Mouse (Mus musculus) gastrocnemius, postnatal 36 days (tissue): Measurements from ENCODE around the gene 1700019N19Rik. TPM values are rescaled to one million over a fixed set of nuclear protein-coding genes. Genes with fewer than 3 reads are reported as not detected.

Experiments used
- DNase-seq, 2 experiments: peaks; one replicate each; pipeline ENCODE4 v3.0.0; 2022
- intact Hi-C: fragments of 180-260 bp; cut with DNase I; formaldehyde crosslinking; loops from one replicate; pipeline ENCODE4 v1.15.1; 2025
- long read RNA-seq, 2 experiments: library from polyadenylated mRNA; stranded (forward); transcript quantifications; one replicate each; pipeline ENCODE4 v2.0.0; 2021
- total RNA-seq, 2 experiments: library from RNA; stranded (reverse); gene quantifications; 2 replicates each; pipeline ENCODE4 v1.2.3; 2021

The 1700019N19Rik gene
- total RNA-seq = not detected
- long read RNA-seq, experiment 1 = 0 reads
- long read RNA-seq, experiment 2 = 0 reads

- intact Hi-C loops = no loop called here
- no peak for DNase-seq
These were observed at the start of gene 1700019N19Rik for GRCm38 (mm10) chr19:58794284-58794683. Gene 1700019N19Rik (minus strand): TSS chr19:58794461.

GRCm38 (mm10) chr19:58843606-58844005 is 49.3 kb upstream of the 1700019N19Rik start:
- no peak for DNase-seq
- intact Hi-C loops = no loop called here

DNA sequence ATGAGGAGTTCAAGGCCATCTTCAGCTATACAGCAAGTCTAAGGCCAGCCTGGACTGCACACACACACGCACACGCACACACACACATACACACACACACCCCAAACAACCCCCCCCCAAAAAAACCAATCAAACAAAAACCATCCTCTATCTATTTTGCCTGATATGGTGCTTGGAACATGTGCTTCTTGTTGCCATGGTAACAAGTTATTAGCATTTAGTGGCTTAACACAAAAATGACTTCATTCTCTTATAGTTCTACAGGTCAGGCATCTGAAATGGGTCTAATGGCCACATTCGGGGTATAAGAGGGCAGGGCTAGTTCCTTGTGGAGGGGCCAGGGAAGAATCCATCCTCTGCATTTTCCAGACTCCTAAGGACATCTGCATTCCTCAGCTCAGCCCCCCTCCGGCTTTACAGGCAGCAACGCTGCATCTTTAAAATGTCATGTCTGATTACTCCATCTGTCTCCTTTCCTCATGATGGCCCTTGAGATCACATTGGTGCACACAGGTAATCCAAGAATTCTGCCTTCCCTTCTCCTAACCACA is 46.5 kb upstream of the 1700019N19Rik start:
- intact Hi-C loops = no loop called here
- no peak for DNase-seq

- intact Hi-C loops = no loop called here
These were observed 45.5 kb upstream of the 1700019N19Rik start for GRCm38 (mm10) chr19:58839806-58840205.

GRCm38 (mm10) chr19:58839345-58839744 is 45.1 kb upstream of the 1700019N19Rik start:
- intact Hi-C loops = no loop called here
- DNase-seq = no peak

More at GRCm38 (mm10) chr19:58839806-58840205, 45.5 kb upstream of the 1700019N19Rik start:
- DNase-seq = no peak

- no peak for DNase-seq
- intact Hi-C loops = no loop called here
These were observed 44.4 kb upstream of the 1700019N19Rik start for GRCm38 (mm10) chr19:58838706-58839105.

GRCm38 (mm10) chr19:58833639-58834180 is 39.4 kb upstream of the 1700019N19Rik start:
- intact Hi-C loops = no loop called here
- no peak for DNase-seq

GRCm38 (mm10) chr19:58832988-58833387 is 38.7 kb upstream of the 1700019N19Rik start:
- DNase-seq = no peak
- intact Hi-C loops = no loop called here

DNA sequence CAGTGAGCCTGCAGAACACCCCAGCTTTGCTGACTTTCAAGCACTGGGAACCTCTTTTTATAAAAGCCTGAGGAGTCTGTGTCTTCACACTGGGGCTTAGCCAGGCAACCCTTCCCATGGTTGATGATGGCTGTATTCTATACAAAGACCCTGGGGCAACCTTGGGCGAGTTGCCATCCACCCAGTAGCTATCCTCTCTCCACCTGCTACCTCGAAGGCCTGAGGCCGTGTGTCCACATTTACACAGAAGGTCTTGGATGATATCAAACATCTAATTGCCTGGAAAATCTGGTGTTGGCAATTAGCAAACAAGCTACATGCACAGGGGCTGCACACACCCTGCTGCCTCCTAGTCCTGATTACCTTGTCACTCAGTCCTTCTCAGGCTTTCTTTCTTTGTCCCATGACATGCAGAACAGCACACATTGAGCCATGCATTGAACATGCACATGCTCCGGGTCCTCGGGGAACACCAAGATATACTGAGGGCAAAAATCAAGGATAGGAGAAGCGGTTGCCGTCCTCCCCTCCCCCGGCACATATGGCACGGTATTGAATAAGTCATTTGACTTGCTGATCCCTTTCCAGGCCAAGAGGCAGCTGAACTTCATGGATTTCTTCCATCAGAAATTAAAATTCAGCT is 37.1 kb upstream of the 1700019N19Rik start:
- intact Hi-C loops = no loop called here
- no peak for DNase-seq

DNA sequence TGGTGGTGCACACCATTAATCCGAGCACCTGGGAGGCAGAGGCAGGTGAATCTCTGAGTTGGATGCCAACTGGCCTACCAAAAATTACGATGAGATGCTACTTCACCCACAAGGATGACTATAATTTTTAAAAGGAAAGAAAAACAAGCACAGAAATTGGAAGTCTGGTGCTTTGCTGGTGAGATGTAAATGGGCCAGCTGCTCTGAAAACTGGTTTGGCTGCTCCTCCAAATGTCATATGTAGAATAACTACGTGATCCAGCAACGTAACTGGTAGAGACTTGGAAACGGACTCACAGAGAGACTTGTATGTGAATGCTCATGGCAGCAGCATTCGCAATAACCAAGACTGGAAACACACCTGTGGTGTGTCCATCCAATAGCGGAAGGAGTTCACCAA is 35.9 kb upstream of the 1700019N19Rik start:
- intact Hi-C loops = no loop called here
- no peak for DNase-seq

- intact Hi-C loops = no loop called here
- peak in 1 of 2 experiments; percentile 36 for DNase-seq
These were observed 35.3 kb upstream of the 1700019N19Rik start for GRCm38 (mm10) chr19:58829575-58829974.

DNA sequence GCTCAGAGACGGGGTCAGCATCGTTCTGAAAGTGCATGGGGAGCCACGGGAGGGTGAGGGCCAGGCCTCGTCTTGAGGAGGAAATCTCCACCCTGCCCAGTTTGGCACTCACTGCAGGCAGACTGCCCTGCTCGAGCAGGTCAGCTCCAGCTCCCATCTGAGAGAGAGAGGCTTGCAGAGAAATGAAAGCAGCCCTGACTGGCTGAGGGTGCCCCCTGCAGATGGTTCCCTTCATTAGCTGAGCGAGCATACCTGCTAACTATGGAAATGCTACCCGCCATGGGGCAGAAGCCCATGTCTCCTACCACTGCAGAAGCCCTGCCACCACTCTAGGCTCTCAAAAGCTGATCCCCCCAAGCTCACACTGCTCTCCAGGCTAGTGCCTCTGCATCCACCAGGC is 33.4 kb upstream of the 1700019N19Rik start:
- DNase-seq = no peak
- intact Hi-C loops = no loop called here

DNA sequence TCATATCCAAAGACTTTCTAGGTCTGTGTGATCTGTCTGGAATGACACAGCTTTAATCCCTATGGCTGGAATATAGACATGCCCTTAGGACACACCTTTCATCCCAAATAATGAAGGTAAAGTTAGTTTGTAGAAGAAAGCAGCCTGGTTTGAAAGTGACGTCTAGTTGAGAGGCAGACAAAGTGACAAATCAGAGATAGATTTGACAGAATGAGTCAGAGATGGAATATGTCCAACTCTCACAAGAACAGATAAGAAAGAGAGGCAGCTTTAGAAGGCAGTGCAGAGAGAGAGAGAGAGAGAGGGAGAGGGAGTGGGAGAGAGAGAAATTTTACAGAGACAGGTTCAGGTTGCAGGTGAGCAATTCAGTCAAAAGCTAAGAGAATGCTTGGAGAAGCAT is 30.1 kb upstream of the 1700019N19Rik start:
- DNase-seq = no peak
- intact Hi-C loops = no loop called here

GRCm38 (mm10) chr19:58823301-58823700 is 29.0 kb upstream of the 1700019N19Rik start:
- no peak for DNase-seq
- intact Hi-C loops = no loop called here

DNA sequence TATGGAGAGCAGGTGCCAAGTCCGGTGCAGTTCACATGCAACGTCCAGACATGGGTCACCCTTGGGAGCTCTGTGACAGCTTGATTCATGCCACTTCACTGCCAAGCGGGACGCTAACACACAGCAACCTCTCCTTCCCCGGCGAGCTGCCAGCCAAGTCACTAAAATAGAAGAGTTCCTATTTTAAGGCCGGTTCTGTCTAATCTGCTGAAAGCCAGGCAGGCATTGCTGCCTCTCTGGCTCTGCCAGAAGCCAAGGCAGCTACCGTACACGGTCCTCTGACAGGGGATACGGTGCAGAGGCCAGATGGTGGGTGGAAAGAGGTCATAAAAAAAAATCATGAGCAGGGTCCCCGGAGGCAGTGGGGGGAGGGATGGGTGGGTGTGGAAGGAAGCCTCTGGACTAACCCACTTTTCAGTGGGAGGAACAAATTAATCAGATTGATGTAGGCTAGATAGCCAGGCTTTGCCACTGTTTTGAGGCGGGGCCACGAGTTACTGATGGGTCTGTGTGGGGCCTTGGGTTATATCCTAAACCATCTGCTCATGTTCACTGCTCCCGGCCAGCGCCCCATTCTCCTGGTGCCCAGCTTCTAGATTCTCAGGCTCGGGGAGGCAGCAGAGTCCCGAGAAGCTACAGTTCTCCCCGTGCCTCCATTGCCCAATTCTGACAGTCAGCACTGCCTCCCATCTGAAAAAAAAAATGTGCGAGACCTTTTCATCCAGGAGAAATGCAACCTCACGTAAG is 28.4 kb upstream of the 1700019N19Rik start:
- peak; percentile 73 to 74 for DNase-seq
- intact Hi-C loops = no loop called here

DNA sequence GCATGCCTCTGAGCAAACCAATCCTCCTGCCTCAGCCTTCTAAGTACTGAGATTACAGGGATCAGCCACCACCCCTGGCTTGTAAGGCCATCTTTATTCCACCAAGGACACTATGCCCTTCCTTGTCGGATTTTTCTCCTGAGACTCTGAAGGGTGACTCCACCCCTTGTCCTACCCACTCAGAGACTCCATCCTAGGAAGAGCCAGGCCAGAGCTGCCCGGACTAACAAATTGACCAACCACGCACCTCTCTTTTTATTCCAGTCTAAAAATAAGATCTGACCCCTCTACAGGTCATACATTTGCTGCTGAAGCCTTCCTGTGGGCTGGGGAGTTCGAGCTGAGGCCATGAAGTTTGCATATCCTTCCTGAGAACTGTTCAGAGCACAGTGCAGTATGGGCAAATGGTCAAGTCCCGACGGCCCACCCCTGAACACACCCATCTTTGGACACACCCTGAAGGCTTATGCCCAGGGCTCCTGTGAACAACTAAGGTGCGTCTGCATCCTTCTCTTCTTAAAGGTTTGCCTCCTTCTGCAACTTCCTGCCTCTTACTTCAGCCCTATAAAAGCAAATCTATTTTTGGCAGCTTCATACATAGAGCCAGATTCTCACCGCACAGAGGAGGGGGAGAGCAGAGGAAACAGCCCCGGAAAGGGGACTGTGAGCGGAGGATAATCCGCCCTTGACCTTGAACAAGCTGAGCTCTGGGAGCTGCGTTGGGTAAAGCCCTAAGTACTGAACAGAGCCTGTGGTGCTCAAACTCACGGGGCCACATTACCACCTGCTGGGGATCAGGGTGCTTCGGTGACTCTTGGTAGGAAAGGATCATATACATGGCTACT is 24.5 kb upstream of the 1700019N19Rik start:
- intact Hi-C loops = loop anchor here (5.0 kb wide), 1 partner anchor 44 kb away; no protein-coding TSS in a partner anchor

GRCm38 (mm10) chr19:58817398-58817797 is 23.1 kb upstream of the 1700019N19Rik start:
- no peak for DNase-seq
- intact Hi-C loops = loop anchor here (5.0 kb wide), 1 partner anchor 45 kb away; no protein-coding TSS in a partner anchor

More for the DNA sequence above, 24.5 kb upstream of the 1700019N19Rik start:
- no peak for DNase-seq

DNA sequence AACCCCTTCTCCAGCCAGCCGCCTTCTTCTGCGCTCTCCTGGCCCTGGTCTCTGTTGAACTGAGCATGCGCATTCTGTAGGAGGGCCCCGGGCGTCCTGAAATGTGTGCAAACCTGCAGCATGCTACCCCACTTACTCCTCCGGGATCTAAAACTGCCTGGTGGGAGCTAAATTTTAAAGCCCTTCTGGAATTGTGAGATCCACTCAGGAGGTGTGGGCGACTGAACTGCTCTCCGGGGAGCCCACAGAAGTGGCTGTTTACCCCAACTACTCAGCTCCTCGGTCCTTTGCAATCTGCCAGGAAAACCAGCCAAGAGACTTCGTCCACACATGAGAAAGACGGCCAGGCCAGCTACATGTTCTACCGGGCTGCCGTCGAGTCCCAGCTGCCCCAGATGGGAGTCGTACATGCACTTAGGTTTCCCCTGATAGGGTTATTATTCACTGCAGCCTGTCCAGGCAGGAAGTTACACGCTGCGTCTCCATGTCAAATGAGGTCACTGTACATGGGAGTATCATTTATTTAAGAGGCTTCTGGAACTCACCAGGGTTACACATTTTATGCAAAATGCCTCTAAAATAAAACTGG is 22.3 kb upstream of the 1700019N19Rik start:
- peak; percentile 45 to 57 for DNase-seq
- intact Hi-C loops = loop anchor here (5.0 kb wide), 1 partner anchor 46 kb away; no protein-coding TSS in a partner anchor

DNA sequence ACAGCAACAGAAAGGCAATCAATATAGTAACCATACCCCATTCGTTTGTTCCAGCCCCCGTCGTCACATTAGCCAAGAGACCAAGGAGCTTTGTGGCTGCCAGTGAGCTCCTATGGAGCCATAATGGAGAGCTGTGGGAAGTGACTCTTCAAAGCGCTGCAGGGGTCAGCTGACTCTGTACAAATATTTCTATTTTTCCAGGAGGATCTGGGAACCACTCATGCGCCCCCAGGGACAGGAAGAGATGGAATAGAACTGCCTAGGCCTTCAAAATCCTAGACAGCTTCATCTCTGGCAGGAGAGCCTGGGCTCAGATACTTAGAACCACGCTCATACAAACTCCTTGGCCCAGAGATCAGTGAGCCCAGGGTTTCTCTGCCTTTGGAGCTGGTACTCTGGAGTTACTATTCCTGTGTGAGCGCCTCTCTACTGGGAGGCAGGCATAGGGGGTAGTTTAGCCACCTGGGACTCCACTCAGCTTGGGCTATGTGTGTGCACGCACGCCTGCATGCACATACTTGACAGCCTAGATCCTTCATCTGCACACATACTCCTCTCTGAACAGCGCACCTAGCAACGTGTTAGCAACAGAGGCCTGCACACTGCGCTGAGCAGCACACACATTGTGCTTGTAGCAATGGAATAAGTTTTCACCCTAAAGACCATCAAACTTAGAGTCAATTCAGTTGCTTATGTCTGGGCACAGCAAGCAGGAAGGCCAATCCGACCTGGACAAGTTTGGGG is 21.1 kb upstream of the 1700019N19Rik start:
- DNase-seq = no peak
- intact Hi-C loops = loop anchor here (5.0 kb wide), 1 partner anchor 47 kb away; no protein-coding TSS in a partner anchor
